Mouse (Mus musculus) skeletal muscle tissue, postnatal 0 days (tissue): ENCODE measurements around the gene Cyp2j12. TPM values are rescaled to one million over a fixed set of nuclear protein-coding genes. Genes with fewer than 3 reads are reported as not detected.

ENCODE experiments used
- polyA plus RNA-seq: library from polyadenylated mRNA; unstranded; fragments of >200 nt; fragmentation: Nextera tagmentation; extraction: Ambion mirVana; gene quantifications from 2 replicates; pipeline ENCODE4 v1.2.1, GENCODE M21; 2015

Gene Cyp2j12
- polyA plus RNA-seq = not detected in 2 replicates

DNA sequence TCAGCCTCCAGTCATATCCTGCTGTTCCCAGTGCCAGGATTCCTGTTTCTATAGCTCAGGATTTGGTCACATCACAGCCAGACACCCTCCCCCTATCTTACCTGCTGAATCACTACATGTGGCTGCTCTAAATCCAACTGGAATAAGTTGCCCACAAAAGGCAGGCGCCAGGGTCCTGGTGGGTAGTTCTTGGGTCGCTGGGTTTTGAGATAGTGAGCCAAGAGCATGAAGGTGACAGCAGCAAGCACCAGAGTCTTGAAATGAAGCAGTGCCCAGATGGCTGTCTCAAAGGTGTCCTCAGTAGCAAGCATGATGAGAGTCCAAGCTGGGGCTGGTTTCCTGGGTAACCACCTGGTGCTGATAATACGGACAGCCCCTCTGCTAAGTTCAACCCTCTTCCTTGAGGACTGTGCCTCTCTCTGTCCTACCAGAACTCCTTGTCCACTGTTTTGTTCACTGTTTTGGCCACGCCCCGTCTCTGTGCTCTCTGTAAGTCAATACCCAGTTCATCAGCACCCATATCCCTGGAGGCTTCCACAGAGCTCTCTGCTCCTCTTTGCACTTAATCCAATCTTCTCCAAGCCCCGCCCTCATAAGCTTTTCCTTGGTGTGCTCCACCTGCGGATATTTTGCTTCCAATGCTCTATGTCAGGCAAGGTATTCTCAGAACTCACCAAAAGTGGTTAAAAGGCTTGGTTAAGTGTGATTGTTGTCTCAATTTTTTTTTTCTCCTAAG, at the start of gene Cyp2j12:
Cyp2j12 (minus strand) TSS at position 421 of the 736 bp plus-strand sequence.

DNA sequence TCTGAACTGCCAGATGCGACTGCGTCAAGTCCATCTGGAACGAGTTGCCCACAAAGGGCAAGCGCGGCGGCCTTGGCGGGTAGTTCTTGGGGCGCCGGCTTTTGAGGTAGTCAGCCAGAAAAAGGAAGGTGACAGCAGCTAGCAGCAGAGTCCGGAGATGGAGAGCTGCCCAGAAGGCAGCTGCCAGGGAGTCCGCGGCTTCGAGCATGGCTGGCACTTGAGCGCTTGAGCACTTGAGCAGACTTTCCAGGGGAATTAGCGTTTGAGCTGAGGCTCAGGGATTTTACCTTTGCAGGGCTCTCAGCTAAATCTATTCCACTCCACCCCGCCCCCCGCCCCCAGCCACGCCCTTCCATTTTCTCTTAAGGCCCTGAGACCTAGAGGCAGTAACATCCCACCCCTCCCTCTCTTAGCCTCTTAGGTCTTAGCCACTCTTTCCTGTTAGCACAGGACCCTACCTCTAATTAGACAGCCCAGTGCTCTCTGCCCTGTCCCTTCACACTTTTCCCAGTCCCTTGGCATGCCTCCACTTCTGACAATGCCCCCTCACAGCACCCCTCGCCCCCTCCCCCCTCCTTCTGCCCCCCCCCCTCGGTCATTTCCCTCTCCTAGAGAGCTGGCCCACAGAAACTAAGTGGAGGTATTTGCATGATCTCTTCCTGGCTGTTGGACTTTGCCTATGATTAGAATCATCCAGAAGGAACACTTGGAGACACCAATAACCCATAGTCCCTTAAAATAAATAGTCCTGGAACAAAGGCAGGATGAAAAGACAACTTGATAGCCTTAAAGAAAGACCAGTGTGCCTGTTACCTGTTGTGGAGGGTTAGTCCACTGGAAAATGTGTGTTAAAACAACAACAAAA, 63.5 kb downstream of the Cyp2j12 start, which contains the start of gene Cyp2j13:
Cyp2j13 (minus strand) TSS at position 286 of the 865 bp plus-strand sequence.

Other genes starting within 250 kb of the Cyp2j12 start
- 6.6 and 9.5 TPM in 2 replicates for gene Hook1, start 173.9 kb downstream of the Cyp2j12 start, polyA plus RNA-seq
- not detected in 2 replicates for gene Cyp2j13, start 63.6 kb downstream of the Cyp2j12 start, polyA plus RNA-seq
- not detected in 2 replicates for gene Cyp2j7, start 95.5 kb upstream of the Cyp2j12 start, polyA plus RNA-seq
- 0.08 TPM in 1 of 2 replicates, not detected in the other for gene Cyp2j11, start 207.5 kb upstream of the Cyp2j12 start, polyA plus RNA-seq